Mouse (Mus musculus) hindbrain, embryonic 14.5 days (tissue): ENCODE data around the gene Nudt4. TPM values are rescaled to one million over a fixed set of nuclear protein-coding genes. Genes with fewer than 3 reads are reported as not detected.

Experiments used
- ATAC-seq: fragments of 200-750 bp; cut with Nextera tagmentation; 2 replicates; pipeline ENCODE4 v1.8.0; 2017; ENCODE audit warnings: moderate number of reproducible peaks, mild to moderate bottlenecking, moderate TSS enrichment, moderate library complexity; ENCODE audit not compliant: low FRiP score
- DNase-seq: peaks from one replicate; pipeline ENCODE4 v3.0.0-alpha.2; 2015; ENCODE audit warnings: low spot score
- H3K27ac ChIP-seq: fragments of 300-500 bp; sonication (generic); 2 replicates; pipeline ENCODE4 v1.5.1; 2014; ENCODE audit warnings: mild to moderate bottlenecking, moderate library complexity
- H3K27me3 ChIP-seq: fragments of 300-500 bp; sonication (generic); 2 replicates; pipeline ENCODE4 v1.6.1; 2014; ENCODE audit warnings: mild to moderate bottlenecking, low read length, mixed read lengths; ENCODE audit not compliant: control insufficient read depth, insufficient read depth
- H3K36me3 ChIP-seq: fragments of 300-500 bp; sonication (generic); replicated peaks from 2 replicates; pipeline ENCODE4 v1.6.1; 2014; ENCODE audit not compliant: control insufficient read depth, insufficient read depth
- H3K4me1 ChIP-seq: fragments of 300-500 bp; sonication (generic); replicated peaks from 2 replicates; pipeline ENCODE4 v1.6.1; 2014; ENCODE audit warnings: antibody characterized with exemption, low read length, mixed read lengths; ENCODE audit not compliant: control insufficient read depth, insufficient read depth
- H3K4me2 ChIP-seq: fragments of 300-500 bp; sonication (generic); replicated peaks from 2 replicates; pipeline ENCODE4 v1.6.1; 2014; ENCODE audit warnings: mild to moderate bottlenecking, moderate library complexity
- H3K4me3 ChIP-seq: fragments of 300-500 bp; sonication (generic); replicated peaks from 2 replicates; pipeline ENCODE4 v1.5.1; 2014; ENCODE audit warnings: mild to moderate bottlenecking, low read length
- H3K9ac ChIP-seq: fragments of 300-500 bp; sonication (generic); 2 replicates; pipeline ENCODE4 v1.6.1; 2014
- H3K9me3 ChIP-seq: fragments of 300-500 bp; sonication (generic); 2 replicates; pipeline ENCODE4 v1.6.1; 2016; ENCODE audit warnings: low read length; ENCODE audit not compliant: control insufficient read depth
- WGBS: fragments of 180-500 bp; shearing (Covaris S2); extraction: QIAGEN DNeasy Blood & Tissue Kit; methylation state at CpG from one replicate; pipeline ENCODE4 v1.1.7; 2014; 5-methylcytosine and 5-hydroxymethylcytosine counted together
- polyA plus RNA-seq: library from polyadenylated mRNA; unstranded; fragments of >200 nt; fragmentation: Nextera tagmentation; extraction: Ambion mirVana; gene quantifications from 2 replicates; pipeline ENCODE4 v1.2.1, GENCODE M21; 2014

Gene Nudt4
- polyA plus RNA-seq, 1 experiment from 2014 or later = 98.9 TPM

DNA sequence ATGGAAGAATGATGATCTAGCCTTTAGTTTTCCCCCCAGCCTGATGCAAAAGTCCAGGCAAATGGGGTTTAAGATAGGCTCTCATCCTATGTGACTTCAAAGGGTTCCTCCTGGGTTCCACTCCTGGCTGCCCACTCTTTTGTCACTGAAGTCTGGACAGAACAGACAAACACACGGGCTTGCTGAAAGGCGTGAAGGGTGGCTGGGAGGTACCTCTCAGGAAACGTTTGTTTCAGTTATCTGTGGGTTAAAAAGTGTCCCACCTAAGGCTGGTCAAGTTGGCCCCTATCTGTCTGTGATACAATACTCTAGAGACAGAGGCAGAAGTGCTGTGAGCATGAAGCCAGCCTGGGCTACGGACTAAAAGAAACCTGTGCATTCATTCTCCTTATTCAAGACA, 11.0 kb upstream of the Nudt4 start:
- H3K4me2 ChIP-seq = no peak overlapping the region
- 73% methylated on average over 4 of the region's 4 CpGs for WGBS
- no peak overlapping the region for H3K4me3 ChIP-seq
- no peak overlapping the region for H3K9ac ChIP-seq
- ATAC-seq (no peak), DNase-seq (no peak)
- 0 out of 2 replicates have a peak, but pooled peaks cover 8% of the 10 kb centered on the region for H3K4me1 ChIP-seq
- H3K27me3 ChIP-seq = no peaks in the 10 kb centered on the region
- no peak overlapping the region for H3K27ac ChIP-seq
- H3K36me3 ChIP-seq = no peaks in the 10 kb centered on the region
- H3K9me3 ChIP-seq = no peaks in the 10 kb centered on the region

DNA sequence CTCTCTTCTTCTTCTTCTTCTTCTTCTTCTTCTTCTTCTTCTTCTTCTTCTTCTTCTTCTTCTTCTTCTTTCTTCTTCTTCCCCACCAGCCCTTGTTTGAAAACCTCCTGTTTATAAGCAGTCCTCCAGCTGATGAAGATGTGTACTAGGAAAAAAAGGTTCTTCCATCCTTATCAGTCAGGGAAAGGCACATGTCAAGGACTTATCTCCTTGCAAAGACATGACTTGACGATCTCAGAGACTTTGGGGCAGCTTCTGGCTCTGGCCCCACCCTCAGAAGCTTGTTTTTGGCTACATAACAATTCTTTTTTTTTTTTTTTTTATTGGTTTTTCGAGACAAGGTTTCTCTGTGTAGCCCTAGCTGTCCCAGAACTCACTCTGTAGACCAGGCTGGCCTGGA, 5.5 kb upstream of the Nudt4 start:
- H3K9me3 ChIP-seq = no peaks in the 10 kb centered on the region
- no peak overlapping the region for H3K9ac ChIP-seq
- H3K27ac ChIP-seq = no peak overlapping the region
- no peak overlapping the region for H3K4me2 ChIP-seq
- H3K27me3 ChIP-seq = no peaks in the 10 kb centered on the region
- H3K4me3 ChIP-seq = no peak overlapping the region
- no peaks in the 10 kb centered on the region for H3K4me1 ChIP-seq
- H3K36me3 ChIP-seq = no peaks in the 10 kb centered on the region
- ATAC-seq (no peak), DNase-seq (no peak)
- 78% methylated on average over 2 of the region's 2 CpGs for WGBS

DNA sequence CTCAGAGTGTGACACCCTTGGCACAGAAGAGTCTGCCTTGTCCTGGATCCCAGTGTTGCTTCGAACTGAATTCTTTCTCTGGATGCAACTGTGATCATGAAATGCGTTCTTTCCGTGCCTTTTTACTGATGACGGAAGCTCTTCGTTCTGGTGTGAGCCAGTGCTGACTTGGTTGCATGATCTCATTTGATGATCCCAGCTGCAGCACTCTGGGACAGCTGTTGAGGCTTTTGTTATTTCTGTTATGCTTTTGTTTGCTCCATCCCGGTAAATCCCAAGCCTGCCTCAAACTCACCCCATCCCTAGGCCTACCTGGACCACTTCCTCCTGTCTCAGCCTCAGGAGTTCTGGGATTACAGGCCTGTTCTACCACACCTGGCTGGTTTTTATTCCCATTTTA, 4.1 kb upstream of the Nudt4 start:
- DNase-seq (no peak), ATAC-seq (no peak)
- no peak overlapping the region for H3K4me2 ChIP-seq
- no peak overlapping the region for H3K9ac ChIP-seq
- H3K27me3 ChIP-seq = no peaks in the 10 kb centered on the region
- H3K9me3 ChIP-seq = no peaks in the 10 kb centered on the region
- 85% methylated on average over 6 of the region's 6 CpGs for WGBS
- H3K27ac ChIP-seq = no peak overlapping the region
- H3K4me1 ChIP-seq = no peaks in the 10 kb centered on the region
- no peaks in the 10 kb centered on the region for H3K36me3 ChIP-seq
- no peak overlapping the region for H3K4me3 ChIP-seq

DNA sequence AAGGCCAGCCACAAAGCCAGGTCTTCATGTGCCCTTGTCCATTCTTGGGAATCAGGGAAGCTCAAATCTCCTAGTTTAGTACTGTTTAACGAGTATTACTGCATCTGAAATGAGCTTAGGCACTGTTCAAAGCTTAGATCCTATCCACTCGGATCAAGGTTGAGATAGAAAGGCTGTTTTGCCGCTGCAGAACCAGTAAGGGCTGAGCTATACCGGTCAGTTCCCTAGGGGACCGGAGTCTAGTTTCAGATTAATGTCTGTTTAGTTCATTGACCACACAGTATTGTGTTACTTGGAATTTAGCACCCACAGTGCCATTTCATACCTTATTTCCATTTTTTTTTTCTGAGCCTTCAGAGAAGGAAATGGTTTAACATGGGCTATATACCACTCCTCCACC, 3.6 kb upstream of the Nudt4 start:
- H3K4me2 ChIP-seq = no peak overlapping the region
- DNase-seq = no peak
- no peaks in the 10 kb centered on the region for H3K36me3 ChIP-seq
- H3K27me3 ChIP-seq = no peaks in the 10 kb centered on the region
- no peak overlapping the region for H3K27ac ChIP-seq
- H3K4me1 ChIP-seq = no peaks in the 10 kb centered on the region; the same call in 1 of the 2 replicates
- H3K9me3 ChIP-seq = no peaks in the 10 kb centered on the region
- no peak for ATAC-seq
- H3K9ac ChIP-seq = no peak overlapping the region
- no peak overlapping the region for H3K4me3 ChIP-seq
- WGBS = 71% methylated on average over 5 of the region's 5 CpGs

GRCm38 (mm10) chr10:95566786-95567185, 2.8 kb upstream of the Nudt4 start:
- DNase-seq = no peak
- no peak overlapping the region for H3K4me2 ChIP-seq
- H3K27ac ChIP-seq = no peak overlapping the region
- WGBS = 95% methylated on average over 3 of the region's 3 CpGs
- H3K9me3 ChIP-seq = no peaks in the 10 kb centered on the region
- peaks cover 7% of the 10 kb centered on the region; the same call in 1 of the 2 replicates for H3K4me1 ChIP-seq
- H3K9ac ChIP-seq = no peak overlapping the region
- no peaks in the 10 kb centered on the region for H3K36me3 ChIP-seq
- ATAC-seq = no peak
- no peaks in the 10 kb centered on the region for H3K27me3 ChIP-seq
- H3K4me3 ChIP-seq = no peak overlapping the region

GRCm38 (mm10) chr10:95565156-95565854, 1.4 kb upstream of the Nudt4 start:
- ATAC-seq (no peak), DNase-seq (no peak)
- Histone ChIP-seq H3K9ac (no peak overlapping the region), H3K4me2 (no peak overlapping the region), H3K4me3 (no peak overlapping the region), H3K36me3 (no peaks in the 10 kb centered on the region), H3K9me3 (no peaks in the 10 kb centered on the region), H3K27me3 (no peaks in the 10 kb centered on the region), H3K27ac (no peak overlapping the region), H3K4me1 (peaks cover 16% of the 10 kb centered on the region)
- 22% methylated on average over 14 of the region's 14 CpGs for WGBS

DNA sequence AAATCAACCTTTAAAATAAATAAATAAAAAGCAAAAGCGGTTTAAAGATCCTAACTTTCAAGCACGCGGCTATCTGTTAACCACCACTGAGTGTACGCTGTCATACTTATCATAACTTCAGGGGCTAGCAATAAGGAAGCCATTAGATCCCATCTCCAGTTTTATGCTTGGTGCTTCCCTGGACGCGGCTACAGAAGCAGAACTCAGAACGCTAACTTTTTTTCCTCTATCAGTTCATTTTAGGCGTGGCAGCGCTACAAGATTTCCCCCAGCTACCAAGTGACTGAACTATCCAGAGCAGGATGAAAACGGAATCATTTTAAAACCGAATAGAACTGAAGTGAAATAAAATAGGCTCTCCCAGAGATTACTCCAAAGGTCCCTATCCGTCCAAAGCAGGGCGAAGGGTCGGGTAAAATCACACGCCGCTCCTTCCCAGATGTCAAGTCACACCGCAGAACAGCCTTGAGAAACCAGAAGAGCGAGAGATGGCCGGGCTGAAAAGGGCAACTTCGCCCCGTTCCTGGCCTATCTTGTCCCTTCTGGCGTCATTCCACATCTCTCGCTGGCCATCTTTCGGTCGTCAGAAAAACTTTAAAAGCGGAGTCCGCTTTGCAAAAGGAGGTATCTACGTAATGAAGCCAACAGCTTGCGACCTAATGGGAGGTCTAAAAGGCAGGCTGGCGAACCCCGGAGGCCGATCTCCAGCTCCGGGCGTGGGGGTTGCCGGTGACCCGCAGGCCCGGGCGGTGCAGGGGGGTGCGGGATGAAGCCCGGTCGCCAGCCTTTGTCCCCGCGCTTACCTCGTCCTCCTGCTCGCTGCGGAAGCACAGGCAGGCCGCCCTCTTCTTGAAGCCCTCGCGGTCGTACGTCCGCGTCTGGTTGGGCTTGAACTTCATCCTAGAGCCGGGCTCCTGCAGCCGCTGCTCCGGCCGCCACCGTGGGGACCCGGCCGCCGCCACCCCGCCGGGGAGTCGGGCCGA, 796 bp downstream of the Nudt4 start:
- H3K4me1 ChIP-seq = peaks cover 20% of the 10 kb centered on the region
- ATAC-seq (peak; percentile 61), DNase-seq (peak; percentile 52)
- peak overlapping the region; percentile 92 for H3K9ac ChIP-seq
- under 1% methylated on average over 65 of the region's 65 CpGs for whole genome bisulfite sequencing
- H3K9me3 ChIP-seq = no peaks in the 10 kb centered on the region
- no peaks in the 10 kb centered on the region for H3K27me3 ChIP-seq
- peak overlapping the region; percentile 95 for H3K27ac ChIP-seq
- peak overlapping the region; percentile 91 for H3K4me2 ChIP-seq
- H3K36me3 ChIP-seq = no peaks in the 10 kb centered on the region
- H3K4me3 ChIP-seq = peak overlapping the region; percentile 96

- Histone ChIP-seq H3K4me3 (peak overlapping the region; percentile 96), H3K4me1 (peaks cover 20% of the 10 kb centered on the region), H3K9me3 (no peaks in the 10 kb centered on the region), H3K27me3 (no peaks in the 10 kb centered on the region), H3K36me3 (no peaks in the 10 kb centered on the region), H3K4me2 (peak overlapping the region; percentile 91), H3K27ac (no peak overlapping the region), H3K9ac (peak overlapping the region; percentile 92)
- DNase-seq (no peak), ATAC-seq (no peak)
- 16% methylated on average over 8 of the region's 8 CpGs for WGBS
These were observed 1.6 kb downstream of the Nudt4 start for GRCm38 (mm10) chr10:95562395-95562794.

- Histone ChIP-seq H3K9me3 (no peaks in the 10 kb centered on the region), H3K27ac (no peak overlapping the region), H3K4me3 (peak overlapping the region; percentile 96), H3K36me3 (no peaks in the 10 kb centered on the region), H3K9ac (peak overlapping the region; percentile 92), H3K27me3 (no peaks in the 10 kb centered on the region), H3K4me2 (peak overlapping the region; percentile 91), H3K4me1 (peaks cover 20% of the 10 kb centered on the region)
- ATAC-seq = no peak
- DNase-seq = no peak
- 50% methylated on average over 7 of the region's 7 CpGs for WGBS
These were observed 2.3 kb downstream of the Nudt4 start for GRCm38 (mm10) chr10:95561616-95562015.
